Mouse (Mus musculus): Measurements from ENCODE around the gene Il20ra.

DNA sequence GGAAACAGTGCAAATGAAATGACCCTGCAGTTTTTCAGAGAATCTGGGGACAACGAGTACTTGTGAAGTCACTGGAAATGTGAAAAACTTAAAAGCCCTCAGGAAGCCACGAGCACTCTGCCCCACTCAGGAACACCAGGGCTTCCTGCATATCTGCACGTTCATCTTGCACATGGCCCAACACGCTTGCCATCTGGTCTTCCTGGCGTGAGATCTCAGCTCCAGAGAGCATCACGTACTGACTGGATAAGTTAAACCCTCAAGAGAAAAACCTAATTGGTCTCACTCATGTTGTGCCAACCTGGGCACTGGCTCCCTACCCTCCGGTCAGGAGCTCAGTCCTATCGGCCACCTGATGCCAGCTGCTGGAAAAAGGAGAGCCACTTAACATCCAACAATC lies 82.6 kb downstream of the Il20ra start:
- no peak for TF ChIP-seq EP300 (IDR thresholded peaks at IDR 0.05; ENCODE audit: insufficient read depth, low read depth, low read length)
- no peak for TF ChIP-seq CTCF (IDR thresholded peaks at IDR 0.05)
- TF ChIP-seq POLR2A (IDR thresholded peaks at IDR 0.05; ENCODE audit: insufficient read depth, low read depth, low read length), result no peak

Data from heart, adult 2 months (tissue).